Mouse (Mus musculus) kidney, adult 18-20 months (tissue): ENCODE data around the gene Vmn2r51.
"Not testable (repeated sequence)": the region's sequence is repeated elsewhere in the genome, so short reads cannot be mapped to it uniquely, and the experiment has no call there.

Source experiments
- DNase-seq: peaks from one replicate; pipeline ENCODE4 v3.0.0; 2021

Vmn2r51 gene

DNA sequence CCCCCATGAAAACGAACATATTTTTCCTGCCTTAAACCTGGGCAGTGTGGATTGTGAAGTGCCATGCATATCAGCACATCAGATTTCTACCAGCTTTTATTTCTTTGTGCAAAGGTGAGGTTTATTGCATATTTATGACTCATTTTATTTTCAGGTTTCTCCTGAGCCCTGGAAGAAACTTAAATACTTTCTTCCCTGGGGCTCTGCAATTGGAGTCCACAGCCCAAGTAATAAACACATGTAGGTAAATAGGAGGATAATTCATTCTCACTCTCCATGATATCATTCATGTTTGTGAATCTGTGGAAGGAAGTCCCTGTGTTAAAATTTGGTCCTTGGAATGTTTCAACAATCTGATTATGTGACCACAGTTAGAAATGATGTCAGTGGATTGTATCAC, at the start of gene Vmn2r51:
TSS of gene Vmn2r51 (minus strand) at position 101 of the 400 bp plus-strand sequence.
- not testable (repeated sequence) for DNase-seq

DNA sequence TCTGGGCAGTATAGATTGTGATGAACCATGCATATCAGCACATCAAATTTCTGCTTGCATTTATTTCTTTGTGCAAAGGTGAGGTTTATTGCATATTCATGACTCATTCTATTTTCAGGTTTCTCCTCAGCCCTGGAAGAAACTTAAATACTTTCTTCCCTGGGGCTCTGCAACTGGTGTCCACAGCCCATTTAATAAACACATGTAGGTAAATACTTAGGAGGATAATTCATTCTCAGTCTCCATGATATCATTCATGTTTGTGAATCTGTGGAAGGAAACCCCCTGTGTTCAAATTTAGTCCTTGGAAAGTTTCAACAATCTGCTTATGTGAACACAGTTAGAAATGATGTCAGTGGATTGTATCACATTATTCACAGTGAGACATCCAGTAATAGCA, 52.3 kb downstream of the Vmn2r51 start, which contains the start of gene Vmn2r50:
TSS of gene Vmn2r50 (minus strand) at position 101 of the 400 bp plus-strand sequence.
- DNase-seq, result not testable (repeated sequence)
